In genomic region chr8:71487691-71488445, GRCm38 (mm10) we compare ENCODE assay signal across 8 mouse cellular contexts. TPM values are rescaled to one million over a fixed set of nuclear protein-coding genes. Genes with fewer than 3 reads are reported as not detected.
DNase-seq lines count a peak whose midpoint lies in the region; ATAC-seq lines count a peak whose summit lies in the region.

Gene Gtpbp3, plus strand, starts transcription at chr8:71488103.

- intact Hi-C loops in gastrocnemius, postnatal 14 days (cut with DNase I; ENCODE audit: low total_unique reads): no loop called here
- intact Hi-C loops in left cerebral cortex, postnatal 14 days (cut with DNase I): no loop called here

- peak; percentile 77 for DNase-seq in ZHBTc4 (ENCODE audit: low read depth, low spot score)
- DNase-seq in gastrocnemius, postnatal 14 days: peak; percentile 90
- DNase-seq in left cerebral cortex, postnatal 14 days (ENCODE audit: low spot score in 2 of 2): peak; percentile 79
- peak; percentile 84 to 87 for DNase-seq in right cerebral cortex, postnatal 10 days (ENCODE audit: low spot score in 2 of 2)
- peak; percentile 70 for DNase-seq in urinary bladder, postnatal 25 days (ENCODE audit: low spot score)

- ATAC-seq in common myeloid progenitor, adult 5-6 weeks (replicated peaks; ENCODE audit: low read depth, poor library complexity, severe bottlenecking): peak; percentile 41
- ATAC-seq in inflammation-experienced regulatory T-cells, adult 6 months: peak; percentile 37
- peak; percentile 45 for ATAC-seq in megakaryocyte progenitor cell, adult 5-6 weeks (replicated peaks; ENCODE audit: poor library complexity)

RNA-seq across cellular contexts. Expression of gene Gtpbp3, which starts in this region (rescaled TPM):
- 22.6 and 22.7 TPM in 2 replicates for total RNA-seq in common myeloid progenitor, adult 5-6 weeks (2017)
- total RNA-seq in gastrocnemius, postnatal 14 days (2021): 1 to 10 TPM; 7.5 to 8.5 TPM
- polyA plus RNA-seq in inflammation-experienced regulatory T-cells, adult 6 months (2017; shearing (Covaris generic)): 1 to 10 TPM; 2.6 to 6.5 (median 3.4) TPM
- total RNA-seq in left cerebral cortex, postnatal 14 days (2021): 10 to 100 TPM; 29.8 to 30.8 TPM
- 5.9 TPM in 2 replicates for total RNA-seq in megakaryocyte progenitor cell, adult 5-6 weeks (2015)
- total RNA-seq in megakaryocyte progenitor cell, adult 5-6 weeks (2017): 23.4 and 26.5 TPM in 2 replicates

Comparison
In these comparisons a context has a peak if more than half of its experiments do, and no peak if none do; other contexts are left out.
1. Peak in every context shown above with its lines: DNase-seq and ATAC-seq.